Mouse (Mus musculus): ENCODE results near the gene Zfp951.
"Not testable (repeated sequence)": the region's sequence is repeated elsewhere in the genome, so short reads cannot be mapped to it uniquely, and the experiment has no call there.

The Zfp951 gene

DNA sequence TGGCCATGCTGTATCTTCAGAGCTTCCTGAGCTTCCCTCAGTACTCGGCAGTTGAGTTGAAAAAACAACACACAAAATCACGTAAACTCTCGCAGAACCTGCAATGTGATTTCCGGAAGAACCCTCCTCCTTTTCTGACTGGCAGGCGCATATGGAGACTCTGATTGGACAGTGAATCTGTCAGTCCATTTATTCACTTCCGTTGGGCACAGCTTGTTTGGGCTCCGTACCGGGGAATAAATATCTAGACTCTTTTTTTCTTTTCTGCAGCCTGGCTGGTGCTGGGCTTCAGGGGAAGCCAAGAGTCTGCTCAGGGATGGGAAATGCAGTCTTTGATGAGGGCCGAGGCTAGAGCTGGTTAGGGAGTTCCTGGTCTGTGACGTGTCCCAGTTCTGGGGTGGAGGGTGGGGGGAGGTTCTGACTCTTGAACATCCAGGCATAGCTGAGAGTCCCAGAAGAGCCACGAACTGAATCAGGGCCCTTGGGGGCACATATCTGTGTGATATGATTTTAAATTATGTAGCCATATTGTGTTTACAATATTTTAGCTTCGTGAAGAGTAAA lies at the start of gene Zfp951:
TSS of gene Zfp951 (minus strand) at position 109 of the 564 bp plus-strand sequence.
- not testable (repeated sequence) for DNase-seq (ENCODE audit: extremely low spot score, low read depth, low spot score)

GRCm38 (mm10) chr5:104906556-104906955 lies 46.7 kb upstream of the Zfp951 start:
- not testable (repeated sequence) for DNase-seq (ENCODE audit: extremely low spot score, low read depth, low spot score)

DNA sequence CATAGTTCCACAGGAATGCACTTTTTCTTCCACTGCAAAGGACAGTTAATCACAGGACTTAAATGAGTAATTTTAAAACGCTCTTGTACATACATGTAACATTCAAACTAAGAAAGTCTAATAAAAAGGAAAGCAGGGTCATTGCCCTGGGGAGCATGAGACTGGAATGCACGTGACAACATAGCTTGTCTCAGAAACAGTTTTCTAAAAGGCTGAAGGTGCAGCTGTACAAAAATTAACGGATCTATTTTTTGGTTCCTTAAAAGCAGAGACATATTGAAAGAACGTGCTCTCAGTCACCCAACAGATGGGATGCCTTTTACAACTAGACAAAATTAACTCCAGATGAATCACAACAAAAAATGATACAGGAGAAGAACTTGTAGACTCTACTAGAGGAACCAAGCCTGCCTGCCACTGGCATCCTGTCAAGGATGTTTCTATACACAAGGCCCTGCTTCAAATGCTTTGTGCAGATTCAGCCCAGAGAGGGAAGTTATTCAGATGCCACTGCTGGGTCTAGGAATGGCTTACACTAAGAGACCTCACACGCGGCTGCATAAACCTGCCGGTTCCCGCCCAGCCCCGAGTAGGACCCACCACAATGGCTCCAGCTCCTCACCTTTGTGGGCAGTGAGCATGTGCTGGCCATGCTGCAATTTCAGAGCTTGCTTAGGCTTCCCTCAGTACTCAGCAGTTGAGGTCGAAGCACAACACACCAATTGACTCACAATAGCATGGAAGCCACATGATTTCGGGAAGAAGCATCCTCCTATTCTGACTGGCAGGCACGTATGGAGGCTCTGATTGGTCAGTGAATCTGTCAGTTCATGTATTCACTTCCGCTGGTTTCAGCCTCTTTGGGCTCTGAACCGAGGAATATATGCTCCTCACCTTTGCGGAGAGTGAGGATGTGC lies 567 bp downstream of the Zfp951 start:
- not testable (repeated sequence) for DNase-seq (ENCODE audit: extremely low spot score, low read depth, low spot score)

DNA sequence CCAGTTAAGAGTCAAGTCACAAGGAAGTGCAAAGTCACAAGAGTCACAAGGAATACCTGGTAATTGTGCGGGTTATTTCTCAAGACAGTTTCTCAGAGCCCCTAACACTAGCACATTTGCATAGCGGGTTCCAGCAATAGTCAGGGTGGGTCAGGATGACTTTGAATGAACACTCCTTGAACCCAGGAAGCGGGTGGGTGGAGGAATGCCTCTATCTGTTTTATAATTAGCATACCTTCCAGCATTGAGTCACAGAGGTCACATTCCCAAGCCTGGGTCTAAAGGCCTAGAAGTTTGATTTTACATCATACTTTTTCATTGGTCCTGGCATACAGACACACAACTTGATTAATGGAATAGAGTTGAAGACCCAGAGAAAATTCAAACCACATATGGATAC lies 5.3 kb downstream of the Zfp951 start:
- DNase-seq (ENCODE audit: extremely low spot score, low read depth, low spot score), result not testable (repeated sequence)

GRCm38 (mm10) chr5:104833330-104833729 lies 26.5 kb downstream of the Zfp951 start:
- DNase-seq (ENCODE audit: extremely low spot score, low read depth, low spot score), result no peak

GRCm38 (mm10) chr5:104829611-104830010 lies 30.3 kb downstream of the Zfp951 start:
- DNase-seq (ENCODE audit: extremely low spot score, low read depth, low spot score), result no peak

- not testable (repeated sequence) for DNase-seq (ENCODE audit: extremely low spot score, low read depth, low spot score)
Measured at GRCm38 (mm10) chr5:104770138-104770537, 89.7 kb downstream of the Zfp951 start.

All from hindlimb bud, embryonic 11.5 days (tissue).